Mouse (Mus musculus) yolk sac, embryonic 10.5 days (tissue): ENCODE data around the gene Khsrp.

ENCODE experiments used
- DNase-seq: peaks from one replicate; pipeline ENCODE4 v3.0.0-alpha.2; 2017; ENCODE audit warnings: low spot score

The Khsrp gene

GRCm38 (mm10) chr17:56986105-56986805, 45.1 kb downstream of the Khsrp start:
- no peak for DNase-seq

GRCm38 (mm10) chr17:56985656-56986055, 45.7 kb downstream of the Khsrp start:
- DNase-seq: no peak

GRCm38 (mm10) chr17:56984886-56985285, 46.4 kb downstream of the Khsrp start:
- DNase-seq: no peak

- no peak for DNase-seq
Observed at GRCm38 (mm10) chr17:56982013-56982412, 49.3 kb downstream of the Khsrp start, which contains the start of gene Acer1. Gene Acer1, minus strand, starts transcription at chr17:56982126.

- no peak for DNase-seq
Observed at GRCm38 (mm10) chr17:56981049-56981448, 50.3 kb downstream of the Khsrp start.

DNA sequence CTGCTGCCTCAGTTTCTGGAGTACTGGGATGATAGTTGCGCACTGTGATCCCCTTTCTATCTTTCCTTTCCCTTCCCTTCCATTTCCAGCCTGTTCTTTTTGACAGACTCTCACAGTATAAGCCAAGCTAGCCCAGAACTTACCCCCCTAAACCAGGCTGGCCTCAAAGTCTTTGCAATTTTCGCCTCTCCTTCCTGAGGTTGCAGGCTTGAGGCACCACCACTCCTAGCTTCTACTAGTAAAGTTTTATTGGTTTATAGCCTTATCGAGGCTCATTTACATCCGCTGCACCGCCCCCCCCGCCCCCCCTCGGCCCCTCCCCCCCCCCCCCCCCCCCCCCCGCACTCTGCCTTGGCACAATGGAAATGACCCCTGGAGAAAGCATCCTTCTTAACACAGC, 51.8 kb downstream of the Khsrp start:
- no peak for DNase-seq

GRCm38 (mm10) chr17:56976531-56977390, 54.6 kb downstream of the Khsrp start:
- no peak for DNase-seq

GRCm38 (mm10) chr17:56975391-56975790, 55.9 kb downstream of the Khsrp start:
- no peak for DNase-seq

DNA sequence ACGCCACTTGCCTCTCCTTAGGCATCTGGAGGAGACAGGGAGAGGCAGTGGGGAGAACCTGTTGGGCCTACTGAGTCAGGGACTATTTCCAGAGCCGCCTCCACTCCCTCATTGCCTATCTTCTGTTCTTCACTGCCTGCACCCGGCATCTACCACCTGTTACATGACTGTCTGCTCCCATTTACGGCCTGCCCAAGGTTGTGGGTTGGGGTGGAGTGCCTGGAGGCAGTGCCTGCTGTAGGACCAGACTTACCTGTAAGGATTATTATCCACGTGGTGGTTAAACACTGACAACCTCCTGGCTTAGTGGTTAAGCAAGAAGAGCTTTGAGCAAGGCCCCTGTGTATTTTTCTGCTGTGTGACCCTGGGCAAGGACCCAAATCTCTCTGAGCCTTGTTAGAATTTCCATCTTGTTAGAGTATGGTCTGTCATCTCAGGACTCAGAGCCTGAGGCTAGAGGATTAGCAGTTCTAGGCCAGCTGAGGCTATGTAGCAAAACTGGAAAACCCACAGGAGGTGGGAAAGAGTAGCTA, 56.5 kb downstream of the Khsrp start:
- DNase-seq: no peak

DNA sequence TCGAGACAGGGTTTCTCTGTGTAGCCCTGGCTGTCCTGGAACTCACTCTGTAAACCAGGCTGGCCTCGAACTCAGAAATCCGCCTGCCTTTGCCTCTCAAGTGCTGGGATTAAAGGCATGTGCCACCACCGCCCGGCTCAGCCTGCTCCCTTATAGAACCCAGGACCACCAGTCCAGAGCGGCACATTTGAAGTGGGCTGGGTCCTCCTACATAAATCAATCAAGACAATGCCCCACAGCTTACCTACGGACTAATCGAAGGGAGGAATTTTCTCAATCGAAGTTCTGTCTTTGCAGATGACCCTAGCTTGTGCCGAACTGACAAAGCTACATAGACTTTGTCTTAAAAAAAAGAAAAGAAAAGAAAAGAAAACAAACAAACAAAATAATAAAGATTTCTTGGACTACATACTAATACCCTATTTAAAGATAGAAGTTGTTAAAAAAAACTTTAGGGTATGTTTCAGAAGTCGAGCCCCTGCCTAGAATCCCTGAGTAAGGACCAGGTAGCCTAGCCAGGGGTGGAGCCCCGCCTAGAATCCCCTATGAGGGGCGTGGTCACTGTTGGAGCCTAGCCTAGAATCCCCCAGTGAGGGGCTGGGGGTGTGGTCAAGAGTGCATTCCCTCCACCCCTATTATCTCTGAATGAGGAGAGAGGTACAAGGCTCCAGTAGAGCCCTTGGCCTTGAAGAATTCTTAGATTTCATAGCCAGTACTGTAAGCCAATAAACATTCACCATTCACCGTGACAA, 57.2 kb downstream of the Khsrp start:
- no peak for DNase-seq
